Mouse (Mus musculus) megakaryocyte, adult 5-6 weeks (primary cell): ENCODE results near the gene Tmed5. TPM values are rescaled to one million over a fixed set of nuclear protein-coding genes. Genes with fewer than 3 reads are reported as not detected.
A peak's percentile ranks its signal among the peaks of the same experiment; 100 is the strongest.
"Not testable (repeated sequence)": the region's sequence is repeated elsewhere in the genome, so short reads cannot be mapped to it uniquely, and the experiment has no call there.

Source experiments
- ATAC-seq: 2 replicates; pipeline ENCODE4 v1.8.0; 2016; ENCODE audit warnings: mild to moderate bottlenecking, inconsistent platforms; ENCODE audit not compliant: poor library complexity, severe bottlenecking
- total RNA-seq, 2 experiments: library from RNA; stranded (forward) in 1 of 2; stranded (reverse) in 1 of 2; fragments of 153-499, 151-499 nt in 1 of 2; fragments of 221-1000, 200-1000 nt in 1 of 2; gene quantifications; 2 replicates each; pipeline versions ENCODE4 v1.2.3 to v1.2.4; 2015 to 2017

Tmed5 gene
- total RNA-seq (2015) = 80.3 and 94.6 TPM in 2 replicates
- total RNA-seq (2017) = 85.4 and 86.1 TPM in 2 replicates

DNA sequence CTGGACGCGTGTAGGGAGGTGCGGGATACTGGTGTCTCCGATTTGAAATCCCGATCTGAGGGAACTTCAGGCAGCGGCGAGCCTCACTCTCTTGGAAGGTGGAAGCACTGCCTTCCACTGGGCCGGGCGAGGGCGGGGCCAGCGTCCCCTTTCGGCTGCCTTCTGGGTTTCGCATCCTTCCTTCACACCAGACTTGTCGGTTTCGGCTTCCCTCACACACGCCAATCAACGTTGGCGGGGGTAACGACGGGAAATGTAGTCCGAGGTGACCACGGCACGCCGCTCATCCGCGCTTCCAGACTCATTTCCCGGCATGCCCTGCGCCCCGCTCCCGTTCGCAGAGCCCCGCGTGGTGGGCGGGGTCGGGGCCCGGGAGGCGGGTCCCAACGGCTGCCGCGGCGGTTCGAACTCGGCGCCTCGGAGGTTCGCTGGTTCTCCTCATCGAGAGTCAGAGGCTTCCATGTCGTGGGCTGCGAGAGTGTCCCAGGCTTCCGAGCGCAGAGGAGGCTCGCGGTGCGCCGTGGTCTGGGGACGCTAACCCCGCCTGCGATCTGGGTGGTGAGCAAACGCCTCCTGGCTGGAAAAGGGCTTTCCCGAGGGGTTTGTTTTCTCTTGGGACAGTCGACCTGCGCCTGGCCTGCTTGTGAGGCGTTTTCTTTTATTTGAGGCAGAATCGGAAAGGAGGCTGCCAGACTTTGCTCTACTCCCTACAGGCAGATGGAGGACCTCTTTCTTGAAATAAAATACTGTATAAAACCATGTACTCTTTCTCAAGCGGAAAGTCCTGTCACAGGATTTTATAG lies at the start of gene Tmed5, which contains the start of gene Ccdc18:
TSS of gene Tmed5 (minus strand) at position 180 of the 803 bp plus-strand sequence.
TSS of gene Ccdc18 (plus strand) at position 435 of the 803 bp plus-strand sequence.
- peak; percentile 93 for ATAC-seq

DNA sequence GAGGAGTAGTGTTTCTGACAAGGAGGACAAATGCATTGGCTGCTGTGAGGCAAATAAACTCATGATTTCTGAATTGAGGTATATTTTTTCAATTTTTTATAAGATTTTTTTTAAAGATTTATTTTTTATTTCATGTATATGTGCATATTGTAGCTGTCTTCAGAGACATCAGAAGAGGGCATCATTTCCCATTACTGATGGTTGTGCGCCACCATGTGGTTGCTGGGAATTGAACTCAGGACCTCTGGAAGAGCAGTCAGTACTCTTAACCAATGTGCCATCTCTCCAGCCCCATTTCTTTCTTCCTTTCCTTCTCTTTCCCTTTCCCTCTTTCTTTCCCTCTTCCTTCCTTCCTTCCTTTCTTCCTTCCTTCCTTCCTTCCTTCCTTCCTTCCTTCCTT lies 31.3 kb upstream of the Tmed5 start:
- ATAC-seq = no peak

DNA sequence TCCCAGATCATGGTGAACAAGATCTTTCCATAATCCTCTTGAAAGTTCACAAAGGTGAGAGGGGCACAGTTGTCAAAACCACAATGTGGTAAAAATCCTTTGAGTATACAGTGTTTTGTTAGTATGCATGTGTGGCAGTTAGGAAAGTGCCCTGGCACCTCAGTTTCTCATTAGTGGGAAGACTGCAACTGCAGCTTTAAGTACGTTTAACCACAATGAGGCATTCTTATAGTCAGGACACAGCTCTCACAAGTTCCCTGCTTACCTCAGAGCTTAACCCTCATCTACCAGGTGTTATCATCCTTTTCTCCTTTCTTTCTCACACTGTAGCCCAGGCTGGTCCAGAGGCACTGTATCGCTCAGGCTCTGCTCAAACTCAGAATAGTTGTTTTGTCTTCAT lies 28.4 kb upstream of the Tmed5 start:
- ATAC-seq = no peak

DNA sequence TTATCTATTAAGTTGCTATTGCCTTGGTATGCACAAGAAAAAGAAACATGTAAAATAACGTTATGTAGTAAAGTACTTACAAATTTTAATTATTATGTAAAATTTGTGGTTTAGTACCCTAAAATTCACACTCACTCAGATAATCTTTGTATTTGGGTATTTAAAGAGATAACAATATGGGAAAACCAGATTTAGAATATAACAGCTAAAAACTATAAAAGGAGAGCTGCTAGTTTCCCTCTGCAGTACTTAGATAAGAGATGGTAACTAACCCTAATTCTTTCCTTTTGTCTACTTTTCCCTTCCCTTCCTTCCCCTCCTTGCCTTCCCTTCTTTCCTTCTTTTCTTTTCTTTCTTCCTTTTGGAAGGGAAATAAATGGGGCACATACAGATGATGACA lies 20.2 kb upstream of the Tmed5 start:
- no peak for ATAC-seq

DNA sequence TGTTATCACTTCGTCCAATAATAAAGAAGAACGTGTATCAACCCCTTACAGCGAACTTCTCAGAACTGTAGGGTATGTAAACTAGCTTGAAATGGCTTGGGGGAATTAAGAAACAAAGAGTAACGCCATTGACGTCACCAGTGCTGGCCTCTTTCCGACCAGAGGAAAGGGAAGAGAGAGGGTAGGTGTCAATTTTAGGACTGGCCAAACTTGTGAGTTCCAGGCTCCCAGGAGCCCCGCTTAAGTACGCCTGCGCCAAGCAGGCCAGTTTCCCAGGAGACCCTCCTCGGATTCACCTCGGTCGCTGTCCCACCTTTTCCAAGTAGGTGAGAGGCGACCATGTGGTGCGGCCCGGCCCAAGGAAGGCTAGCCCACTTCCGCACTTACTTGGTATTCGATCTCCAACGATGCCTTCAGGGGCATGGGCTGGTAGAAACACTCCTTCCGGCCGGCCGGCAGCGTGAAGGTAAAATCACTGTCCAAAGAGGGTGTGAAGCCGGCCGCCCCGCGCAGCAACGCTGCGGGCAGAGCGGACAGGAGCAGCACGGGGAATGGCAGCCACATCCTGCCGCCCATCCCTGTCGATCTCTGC lies 475 bp downstream of the Tmed5 start:
- peak; percentile 51 for ATAC-seq

DNA sequence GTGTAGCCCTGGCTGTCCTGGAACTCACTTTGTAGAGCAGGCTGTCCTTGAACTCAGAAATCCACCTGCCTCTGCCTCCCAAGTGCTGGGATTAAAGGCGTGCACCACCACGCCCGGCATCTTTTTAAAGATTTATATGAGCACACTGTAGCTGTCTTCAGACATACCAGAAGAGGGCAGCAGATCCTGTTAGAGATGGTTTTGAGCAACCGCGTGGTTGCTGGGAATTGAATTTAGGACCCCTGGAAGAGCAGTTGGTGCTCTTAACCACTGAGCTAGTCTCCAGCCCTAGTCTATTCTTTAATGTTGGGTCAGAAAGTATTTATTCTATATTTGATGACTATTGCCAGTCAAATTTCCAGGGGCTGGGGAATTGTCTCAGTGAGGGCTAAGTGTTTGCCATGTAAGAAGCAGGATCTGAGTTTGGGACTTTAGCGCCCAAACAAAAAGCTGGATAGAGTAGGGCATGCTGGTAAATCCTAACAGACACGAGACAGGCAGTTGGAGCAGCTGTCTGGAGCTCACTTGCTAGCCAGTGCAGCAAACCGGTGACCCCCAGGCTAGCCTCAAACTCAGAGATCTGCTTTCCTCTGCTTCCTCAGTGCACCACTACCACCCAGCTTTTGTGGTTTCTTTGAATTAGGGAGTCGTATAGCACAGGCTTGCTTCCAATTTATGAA lies 12.1 kb downstream of the Tmed5 start:
- no peak for ATAC-seq

DNA sequence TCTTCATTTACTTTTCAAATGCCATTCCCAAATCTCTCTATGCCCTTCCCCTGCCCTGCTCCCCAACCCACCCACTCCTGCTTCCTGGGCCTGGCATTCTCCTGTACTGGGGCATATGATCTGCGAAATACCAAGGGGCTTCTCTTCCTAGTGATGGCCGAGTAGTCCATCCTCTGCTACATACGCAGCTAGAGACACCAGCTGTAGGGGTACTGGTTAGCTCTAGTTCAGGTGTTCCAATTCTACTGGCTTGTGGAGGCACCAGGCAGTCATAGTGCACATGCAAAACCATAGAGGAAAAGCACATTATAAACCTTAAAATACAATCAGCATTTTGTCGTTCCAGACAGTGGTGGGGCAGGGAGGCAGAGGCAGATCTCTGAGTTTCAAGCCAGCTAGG lies 14.7 kb downstream of the Tmed5 start:
- no peak for ATAC-seq

DNA sequence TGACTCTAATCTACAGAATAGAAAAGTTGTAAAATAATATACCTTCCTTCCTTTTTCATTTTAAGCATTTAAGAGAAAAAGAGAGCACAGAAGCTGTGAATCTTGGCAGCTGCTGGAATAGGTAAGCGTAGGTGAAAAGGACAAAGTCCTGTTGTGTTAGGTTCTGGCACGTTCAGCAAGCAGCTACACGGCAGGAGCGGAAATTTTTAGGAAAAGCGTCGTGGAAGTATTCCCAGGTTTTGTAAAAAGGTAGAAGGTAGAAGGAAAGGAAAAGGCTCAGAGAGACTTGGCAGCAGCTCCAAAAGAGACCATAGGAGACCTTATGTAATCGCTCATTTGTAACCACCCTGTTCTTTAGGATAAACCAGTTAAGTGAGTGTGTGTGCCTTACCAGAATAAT lies 23.1 kb downstream of the Tmed5 start:
- ATAC-seq = no peak

DNA sequence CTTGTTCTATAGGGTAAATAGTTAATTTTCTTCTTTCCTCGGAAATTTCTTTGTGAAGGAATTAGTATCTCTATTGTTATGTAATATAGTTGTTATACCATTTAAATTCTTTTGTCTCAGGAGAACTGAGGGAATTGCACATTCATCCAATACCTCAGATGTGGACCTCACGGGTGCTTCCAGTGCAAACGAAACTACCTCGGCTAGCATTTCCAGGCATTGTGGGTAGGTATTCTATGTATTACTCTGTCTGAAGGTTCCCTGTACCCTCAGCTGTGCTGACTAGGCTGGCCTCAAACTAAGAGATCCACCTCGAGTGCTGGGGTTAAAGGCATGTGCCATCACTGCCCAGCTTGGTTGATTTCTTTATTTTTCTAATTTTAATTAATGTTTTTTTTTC lies 28.1 kb downstream of the Tmed5 start:
- ATAC-seq = no peak

DNA sequence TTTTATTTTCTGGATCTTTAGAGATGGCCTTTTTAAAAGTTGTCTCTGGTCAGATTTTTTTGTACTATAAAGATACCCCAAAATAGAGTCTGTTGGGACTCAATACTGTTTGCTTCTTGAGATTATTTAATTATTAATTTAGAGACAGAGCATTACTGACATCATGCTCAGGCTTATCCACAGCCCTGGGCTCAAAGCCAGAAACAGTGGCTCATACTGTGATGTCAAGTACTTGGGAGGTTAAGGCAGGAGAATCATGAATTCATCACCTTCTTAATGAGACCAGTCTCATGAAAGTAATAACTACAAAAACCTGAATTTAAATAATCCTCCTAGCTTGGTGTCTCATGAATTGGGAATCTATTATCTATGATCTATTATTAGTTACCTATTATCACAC lies 32.2 kb downstream of the Tmed5 start:
- ATAC-seq = no peak

DNA sequence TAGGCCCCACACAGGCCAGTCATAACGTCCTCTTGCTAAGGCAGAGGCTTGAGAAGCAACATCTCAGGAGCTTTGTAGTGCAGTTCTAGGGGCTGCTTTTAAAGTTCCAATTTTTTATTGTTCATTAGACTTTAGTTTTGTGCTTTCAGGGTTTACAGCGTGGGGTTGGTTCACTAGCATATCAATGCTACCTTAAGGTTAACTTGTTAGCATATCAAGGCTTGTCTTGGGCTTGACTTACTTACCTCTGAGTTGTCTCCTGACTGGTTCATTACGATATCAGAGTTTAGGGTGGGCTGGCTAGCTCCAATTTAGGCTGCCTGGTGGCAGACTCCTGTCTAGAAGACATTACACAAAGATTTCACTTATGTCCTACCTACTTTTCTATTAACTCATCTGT lies 34.7 kb downstream of the Tmed5 start:
- ATAC-seq = no peak

DNA sequence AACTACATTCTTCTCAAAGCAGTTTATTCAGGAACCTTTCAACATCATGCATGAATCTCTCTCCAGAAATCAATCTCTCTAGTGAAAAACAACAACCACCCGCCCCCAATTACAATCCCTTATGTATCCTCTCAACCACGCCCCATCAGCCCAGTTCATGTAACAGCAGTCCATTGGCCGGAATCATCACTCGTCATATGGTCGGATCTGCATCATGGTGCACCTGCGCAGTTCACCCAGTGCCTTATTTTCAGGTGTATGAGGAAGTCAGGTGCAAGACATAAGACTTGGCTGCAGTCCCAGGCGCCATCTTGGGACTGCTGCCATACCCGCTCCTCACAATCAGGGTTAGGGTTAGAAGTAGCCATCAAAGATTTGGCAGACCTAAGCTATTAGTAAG lies 39.7 kb downstream of the Tmed5 start:
- not testable (repeated sequence) for ATAC-seq

DNA sequence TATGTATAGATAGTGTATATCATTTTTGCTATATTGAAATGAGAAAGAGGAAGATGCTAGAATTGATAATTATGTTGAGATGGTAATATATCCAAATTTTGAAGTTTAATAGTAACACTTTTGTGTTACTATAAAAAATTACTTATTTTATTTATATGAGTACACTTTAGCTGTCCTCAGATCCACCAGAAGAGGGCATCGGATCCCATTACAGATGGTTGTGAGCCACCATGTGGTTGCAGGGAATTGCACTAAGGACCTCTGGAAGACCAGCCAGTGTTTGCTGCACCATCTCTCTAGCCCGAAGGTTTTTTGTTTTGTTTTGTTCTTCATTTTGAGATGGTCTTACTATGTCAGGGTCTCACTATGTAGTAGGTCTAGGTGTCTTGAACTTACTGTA lies 47.0 kb downstream of the Tmed5 start:
- no peak for ATAC-seq

DNA sequence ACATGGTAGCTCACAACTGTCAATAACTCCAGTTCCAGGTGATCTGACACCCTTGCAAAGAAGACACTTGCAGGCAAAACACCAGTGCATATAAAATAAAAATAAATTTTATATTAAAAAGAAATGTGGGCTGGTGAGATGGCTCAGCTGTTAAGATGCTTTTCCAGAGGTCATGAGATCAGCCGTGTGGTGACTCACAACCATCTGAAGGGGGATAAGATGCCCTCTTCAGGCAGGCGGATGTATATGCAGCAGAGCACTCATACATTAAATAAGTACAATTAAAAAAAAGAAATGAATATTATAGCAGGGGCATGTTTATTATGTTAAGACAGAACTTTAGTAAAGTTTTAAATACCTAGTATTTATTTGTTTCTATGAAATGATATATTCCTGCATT lies 50.0 kb downstream of the Tmed5 start:
- ATAC-seq = peak; percentile 51; the same call in 1 of the 2 replicates

DNA sequence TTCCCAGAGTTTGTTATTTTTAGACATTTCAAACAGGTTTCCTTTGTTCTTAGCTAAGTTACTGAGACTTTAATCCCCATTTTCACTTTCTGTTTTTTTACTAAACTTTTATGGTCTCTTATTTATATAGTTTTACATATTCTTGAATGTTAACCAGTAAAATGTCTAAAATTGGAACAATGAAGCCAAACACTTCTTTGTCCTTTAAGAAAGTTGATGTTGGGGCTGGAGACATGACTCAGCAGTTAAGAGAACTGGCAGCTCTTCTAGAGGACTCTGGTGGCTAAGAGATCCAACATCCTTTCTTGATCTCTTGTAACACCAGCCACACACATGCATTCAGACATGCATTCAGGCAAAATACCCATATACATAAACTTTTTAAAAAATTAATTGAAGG lies 52.8 kb downstream of the Tmed5 start:
- ATAC-seq = no peak

DNA sequence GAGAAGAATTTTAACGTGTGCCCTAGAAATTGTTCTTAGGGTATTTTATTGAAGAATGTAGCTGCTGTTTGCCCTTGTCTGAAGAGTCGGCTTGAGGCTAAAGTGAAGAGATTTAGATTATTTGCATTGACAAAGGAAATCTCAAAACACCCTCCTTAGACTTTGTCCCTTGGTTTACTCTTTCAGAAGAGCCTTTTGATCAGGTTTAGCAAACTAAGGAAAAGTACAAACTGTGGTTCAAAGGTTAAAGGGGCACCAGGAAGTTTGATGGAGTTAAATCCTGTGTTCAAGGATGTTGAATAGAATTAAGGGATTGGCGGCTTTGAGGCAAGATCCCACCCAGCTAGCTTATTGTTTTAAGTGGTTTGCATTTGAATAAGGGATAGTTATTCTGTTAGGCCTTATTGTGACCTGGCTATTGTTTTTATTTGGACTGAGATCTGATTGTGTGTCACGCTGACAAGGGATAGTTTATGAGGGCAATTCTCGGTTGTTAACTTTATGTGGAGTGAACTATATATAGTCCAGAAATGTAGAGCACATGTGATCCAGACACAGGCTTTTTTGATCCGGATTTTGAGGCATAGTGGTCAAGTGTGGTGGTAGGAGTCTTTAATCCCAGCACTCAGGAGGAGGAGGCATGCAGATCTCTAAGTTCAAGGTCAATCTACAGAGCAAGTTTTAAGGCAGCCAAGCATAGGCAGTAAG lies 55.4 kb downstream of the Tmed5 start:
- ATAC-seq = no peak

DNA sequence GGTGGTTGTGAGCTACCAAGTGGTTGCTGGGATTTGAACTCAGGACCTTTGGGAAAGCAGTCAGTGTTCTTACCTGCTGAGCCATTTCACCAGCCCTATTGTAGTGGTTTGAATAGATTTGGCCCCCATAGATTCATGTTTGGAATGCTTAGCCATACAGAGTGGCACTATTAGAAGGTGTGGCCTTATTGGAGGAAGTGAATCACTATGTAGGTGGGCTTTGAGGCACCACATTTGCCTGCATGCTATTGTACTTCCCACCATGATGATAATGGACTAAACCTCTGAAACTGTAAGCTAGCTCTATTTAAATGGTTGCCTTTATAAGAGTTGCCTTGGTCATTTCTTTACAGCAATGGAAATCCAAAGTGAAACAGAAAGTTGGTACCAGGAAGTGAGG lies 56.2 kb downstream of the Tmed5 start:
- ATAC-seq = no peak

DNA sequence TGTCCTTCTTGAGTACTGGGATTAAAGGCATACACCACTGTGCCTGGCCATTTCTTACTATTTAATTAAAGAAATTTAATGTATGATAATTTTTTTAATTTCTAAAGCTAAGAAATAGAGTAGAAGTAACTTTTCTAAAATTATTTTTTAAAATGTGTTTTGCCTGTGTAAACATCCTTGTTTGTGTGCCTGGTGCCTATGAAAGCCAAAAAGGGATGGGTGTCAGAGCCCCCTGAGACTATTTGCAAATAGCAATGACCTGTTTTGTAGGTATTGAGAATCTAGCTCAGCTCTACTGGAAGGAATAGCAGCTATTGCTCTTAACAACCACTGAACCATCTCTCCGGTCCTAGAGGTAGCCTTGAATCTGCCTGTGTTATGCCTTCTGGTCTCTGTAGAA lies 60.1 kb downstream of the Tmed5 start:
- no peak for ATAC-seq

DNA sequence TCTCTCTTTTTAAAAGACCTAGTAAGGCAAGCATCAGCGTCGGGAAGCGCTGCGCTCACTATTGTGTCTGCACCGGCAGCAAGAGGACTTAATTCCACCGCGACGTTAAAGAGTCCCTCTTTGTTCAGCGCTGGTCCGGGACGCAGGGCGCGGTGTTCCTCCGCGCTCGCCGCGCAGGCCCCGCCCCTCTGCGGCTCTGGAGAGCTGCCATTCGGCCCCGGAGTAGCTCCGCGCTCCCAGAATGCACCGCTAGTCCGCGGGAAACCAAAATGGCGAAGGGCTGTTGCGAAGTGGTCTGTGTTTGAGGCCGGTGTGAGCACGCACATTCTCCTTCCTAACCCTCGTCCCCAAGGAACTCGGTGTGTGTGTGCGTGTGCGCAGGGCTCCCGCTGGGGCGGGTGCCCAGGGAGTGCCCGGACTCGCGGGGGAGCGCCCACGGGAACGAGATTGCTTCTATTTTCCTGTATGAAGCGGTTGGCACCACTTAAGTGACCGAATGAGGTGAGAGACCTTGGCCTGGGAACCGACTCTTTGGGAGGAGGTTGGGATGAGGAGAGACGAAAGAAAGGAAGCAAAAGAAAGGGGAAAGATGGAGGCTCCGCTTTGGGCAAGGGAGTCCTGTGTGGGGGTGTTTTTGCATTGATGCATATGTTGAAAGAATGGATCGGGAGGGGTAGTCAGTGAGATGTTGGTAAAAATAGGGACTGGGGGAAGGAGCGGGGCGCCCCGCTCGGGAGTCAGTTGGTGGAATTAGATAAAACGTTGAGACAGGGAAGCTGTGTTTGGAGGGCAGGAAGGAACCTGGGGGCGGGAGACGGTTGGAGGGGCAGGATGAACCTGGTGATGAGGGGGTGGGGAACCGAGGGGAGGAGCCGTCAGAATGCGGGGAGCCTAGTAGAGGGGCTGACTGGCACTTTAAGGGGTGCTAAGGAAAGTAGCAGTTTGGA lies 66.7 kb downstream of the Tmed5 start, which contains the start of gene Mtf2:
TSS of gene Mtf2 (plus strand) at position 210 of the 947 bp plus-strand sequence.
- peak; percentile 100 for ATAC-seq

DNA sequence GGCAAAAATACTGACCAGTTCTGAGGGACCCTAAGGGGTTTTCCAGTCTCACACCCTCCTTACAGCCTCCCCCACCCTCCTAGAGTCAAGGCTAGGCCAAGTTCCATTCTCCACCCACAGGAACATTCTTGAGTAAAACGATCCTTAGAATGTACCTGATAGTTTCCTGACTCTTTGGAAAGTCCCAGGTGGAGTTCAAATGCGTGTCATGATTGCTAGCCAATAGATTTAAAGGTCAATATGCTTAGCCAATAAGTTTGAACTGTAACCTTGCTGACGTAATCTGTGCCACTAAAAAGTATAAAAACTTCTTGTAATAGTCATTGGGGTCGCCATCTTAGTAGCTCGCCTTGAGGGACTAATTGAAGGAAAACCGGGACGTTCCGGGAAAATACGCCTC lies 72.0 kb downstream of the Tmed5 start:
- no peak for ATAC-seq
